Mouse (Mus musculus) hindbrain, embryonic 14.5 days (tissue): ENCODE data around the gene Tet1. TPM values are rescaled to one million over a fixed set of nuclear protein-coding genes. Genes with fewer than 3 reads are reported as not detected.
"Not testable (repeated sequence)": the region's sequence is repeated elsewhere in the genome, so short reads cannot be mapped to it uniquely, and the experiment has no call there.

Source experiments
- ATAC-seq: fragments of 200-750 bp; cut with Nextera tagmentation; 2 replicates; pipeline ENCODE4 v1.8.0; 2017; ENCODE audit warnings: moderate number of reproducible peaks, mild to moderate bottlenecking, moderate TSS enrichment, moderate library complexity; ENCODE audit not compliant: low FRiP score
- DNase-seq: peaks from one replicate; pipeline ENCODE4 v3.0.0-alpha.2; 2015; ENCODE audit warnings: low spot score
- H3K27ac ChIP-seq: fragments of 300-500 bp; sonication (generic); 2 replicates; pipeline ENCODE4 v1.5.1; 2014; ENCODE audit warnings: mild to moderate bottlenecking, moderate library complexity
- H3K27me3 ChIP-seq: fragments of 300-500 bp; sonication (generic); 2 replicates; pipeline ENCODE4 v1.6.1; 2014; ENCODE audit warnings: mild to moderate bottlenecking, low read length, mixed read lengths; ENCODE audit not compliant: control insufficient read depth, insufficient read depth
- H3K36me3 ChIP-seq: fragments of 300-500 bp; sonication (generic); replicated peaks from 2 replicates; pipeline ENCODE4 v1.6.1; 2014; ENCODE audit not compliant: control insufficient read depth, insufficient read depth
- H3K4me1 ChIP-seq: fragments of 300-500 bp; sonication (generic); replicated peaks from 2 replicates; pipeline ENCODE4 v1.6.1; 2014; ENCODE audit warnings: antibody characterized with exemption, low read length, mixed read lengths; ENCODE audit not compliant: control insufficient read depth, insufficient read depth
- H3K4me2 ChIP-seq: fragments of 300-500 bp; sonication (generic); replicated peaks from 2 replicates; pipeline ENCODE4 v1.6.1; 2014; ENCODE audit warnings: mild to moderate bottlenecking, moderate library complexity
- H3K4me3 ChIP-seq: fragments of 300-500 bp; sonication (generic); replicated peaks from 2 replicates; pipeline ENCODE4 v1.5.1; 2014; ENCODE audit warnings: mild to moderate bottlenecking, low read length
- H3K9ac ChIP-seq: fragments of 300-500 bp; sonication (generic); 2 replicates; pipeline ENCODE4 v1.6.1; 2014
- H3K9me3 ChIP-seq: fragments of 300-500 bp; sonication (generic); 2 replicates; pipeline ENCODE4 v1.6.1; 2016; ENCODE audit warnings: low read length; ENCODE audit not compliant: control insufficient read depth
- WGBS: fragments of 180-500 bp; shearing (Covaris S2); extraction: QIAGEN DNeasy Blood & Tissue Kit; methylation state at CpG from one replicate; pipeline ENCODE4 v1.1.7; 2014; 5-methylcytosine and 5-hydroxymethylcytosine counted together
- polyA plus RNA-seq: library from polyadenylated mRNA; unstranded; fragments of >200 nt; fragmentation: Nextera tagmentation; extraction: Ambion mirVana; gene quantifications from 2 replicates; pipeline ENCODE4 v1.2.1, GENCODE M21; 2014

The Tet1 gene
- 44.1 and 45.9 TPM in 2 replicates for polyA plus RNA-seq

GRCm38 (mm10) chr10:62908896-62909295 is at the start of gene Tet1:
Gene Tet1 (minus strand): TSS chr10:62908996.
- not testable (repeated sequence) for H3K27me3 ChIP-seq, DNase-seq, H3K36me3 ChIP-seq, H3K4me1 ChIP-seq, H3K4me3 ChIP-seq, H3K27ac ChIP-seq, H3K9me3 ChIP-seq, H3K4me2 ChIP-seq, ATAC-seq, H3K9ac ChIP-seq
- WGBS: no CpG with 5 or more reads among the region's 1 CpGs

GRCm38 (mm10) chr10:62948551-62948950 is 39.8 kb upstream of the Tet1 start:
- Histone ChIP-seq H3K9me3 (no peaks in the 10 kb centered on the region), H3K36me3 (peaks cover 24% of the 10 kb centered on the region), H3K4me2 (no peak overlapping the region), H3K4me1 (no peaks in the 10 kb centered on the region), H3K9ac (no peak overlapping the region), H3K27ac (no peak overlapping the region), H3K27me3 (no peaks in the 10 kb centered on the region), H3K4me3 (no peak overlapping the region)
- ATAC-seq (no peak), DNase-seq (no peak)
- 94% methylated on average over 7 of the region's 7 CpGs for WGBS

GRCm38 (mm10) chr10:62946738-62947471 is 38.1 kb upstream of the Tet1 start, which contains the start of gene Dna2:
Gene Dna2 (plus strand): TSS chr10:62947026.
- under 1% methylated on average over 66 of the region's 68 CpGs for WGBS
- Histone ChIP-seq H3K4me3 (peak within 1 kb of the TSS; percentile 65), H3K36me3 (peaks cover 41% of the 10 kb centered on the region), H3K4me1 (no peaks in the 10 kb centered on the region), H3K27ac (peak within 1 kb of the TSS; percentile 74), H3K27me3 (no peaks in the 10 kb centered on the region), H3K4me2 (peak within 1 kb of the TSS; percentile 69), H3K9me3 (no peaks in the 10 kb centered on the region), H3K9ac (peak within 1 kb of the TSS; percentile 66)
- DNase-seq: peak; percentile 87
- ATAC-seq: peak; percentile 93

GRCm38 (mm10) chr10:62944975-62945580 is 36.3 kb upstream of the Tet1 start:
- Histone ChIP-seq H3K27me3 (no peaks in the 10 kb centered on the region), H3K9ac (no peak overlapping the region), H3K36me3 (peaks cover 51% of the 10 kb centered on the region), H3K4me3 (no peak overlapping the region), H3K9me3 (no peaks in the 10 kb centered on the region), H3K27ac (no peak overlapping the region), H3K4me2 (no peak overlapping the region), H3K4me1 (no peaks in the 10 kb centered on the region)
- ATAC-seq (no peak), DNase-seq (no peak)
- 91% methylated on average over 10 of the region's 10 CpGs for WGBS

- DNase-seq: no peak
- Histone ChIP-seq H3K36me3 (peaks cover 68% of the 10 kb centered on the region), H3K4me1 (no peaks in the 10 kb centered on the region), H3K27ac (no peak overlapping the region), H3K9ac (no peak overlapping the region), H3K4me2 (no peak overlapping the region), H3K4me3 (no peak overlapping the region), H3K27me3 (no peaks in the 10 kb centered on the region), H3K9me3 (no peaks in the 10 kb centered on the region)
- ATAC-seq: no peak
- 97% methylated on average over 1 of the region's 1 CpGs for WGBS
Measured at GRCm38 (mm10) chr10:62932381-62932780, 23.6 kb upstream of the Tet1 start.

- DNase-seq (no peak), ATAC-seq (no peak)
- Histone ChIP-seq H3K4me3 (no peak overlapping the region), H3K27me3 (no peaks in the 10 kb centered on the region), H3K4me2 (no peak overlapping the region), H3K4me1 (peaks cover 13% of the 10 kb centered on the region), H3K36me3 (peaks cover 13% of the 10 kb centered on the region), H3K9me3 (no peaks in the 10 kb centered on the region), H3K9ac (no peak overlapping the region), H3K27ac (no peak overlapping the region)
- 87% methylated on average over 4 of the region's 4 CpGs for WGBS
Measured at GRCm38 (mm10) chr10:62924096-62924635, 15.4 kb upstream of the Tet1 start.

- Histone ChIP-seq H3K27me3 (no peaks in the 10 kb centered on the region), H3K27ac (peak overlapping the region; percentile 87), H3K9me3 (no peaks in the 10 kb centered on the region), H3K4me2 (peak overlapping the region; percentile 97), H3K4me1 (peaks cover 13% of the 10 kb centered on the region), H3K4me3 (peak overlapping the region; percentile 95), H3K36me3 (no peaks in the 10 kb centered on the region), H3K9ac (peak overlapping the region; percentile 95)
- WGBS: under 1% methylated on average over 26 of the region's 29 CpGs
- DNase-seq (peak; percentile 35), ATAC-seq (peak; percentile 74)
Measured at GRCm38 (mm10) chr10:62920766-62921156, 12.0 kb upstream of the Tet1 start.

- Histone ChIP-seq H3K9ac (peak within 1 kb of the TSS; percentile 95), H3K4me1 (peaks cover 13% of the 10 kb centered on the region), H3K4me3 (peak within 1 kb of the TSS; percentile 95), H3K27ac (peak within 1 kb of the TSS; percentile 87), H3K27me3 (no peaks in the 10 kb centered on the region), H3K36me3 (no peaks in the 10 kb centered on the region), H3K4me2 (peak within 1 kb of the TSS; percentile 97), H3K9me3 (no peaks in the 10 kb centered on the region)
- DNase-seq: peak; percentile 98
- peak; percentile 96 for ATAC-seq
- 8% methylated on average over 50 of the region's 50 CpGs for WGBS
Measured at GRCm38 (mm10) chr10:62919925-62920765, 11.3 kb upstream of the Tet1 start, which contains the start of gene Slc25a16. Gene Slc25a16 (plus strand): TSS chr10:62920633.

- Histone ChIP-seq H3K4me2 (no peak overlapping the region), H3K36me3 (no peaks in the 10 kb centered on the region), H3K9ac (no peak overlapping the region), H3K9me3 (no peaks in the 10 kb centered on the region), H3K27ac (no peak overlapping the region), H3K4me3 (no peak overlapping the region), H3K27me3 (no peaks in the 10 kb centered on the region), H3K4me1 (peaks cover 13% of the 10 kb centered on the region)
- no peak for DNase-seq
- WGBS: 81% methylated on average over 3 of the region's 3 CpGs
- no peak for ATAC-seq
Measured at GRCm38 (mm10) chr10:62918985-62919384, 10.2 kb upstream of the Tet1 start.
